Mouse (Mus musculus) midbrain, postnatal 0 days (tissue): ENCODE results near the gene Iapp. TPM values are rescaled to one million over a fixed set of nuclear protein-coding genes. Genes with fewer than 3 reads are reported as not detected.

Experiments used
- ATAC-seq: fragments of 200-750 bp; cut with Nextera tagmentation; 2 replicates; pipeline ENCODE4 v1.8.0; 2017; ENCODE audit warnings: moderate number of reproducible peaks, mild to moderate bottlenecking, moderate TSS enrichment, moderate library complexity; ENCODE audit not compliant: low FRiP score
- DNase-seq: peaks from one replicate; pipeline ENCODE4 v3.0.0-alpha.2; 2015; ENCODE audit warnings: low spot score
- H3K27ac ChIP-seq: fragments of 300-500 bp; sonication (generic); 2 replicates; pipeline ENCODE4 v1.5.1; 2014; ENCODE audit warnings: low read depth, mild to moderate bottlenecking, low read length, mixed read lengths
- H3K27me3 ChIP-seq: fragments of 300-500 bp; sonication (generic); 2 replicates; pipeline ENCODE4 v1.6.1; 2014; ENCODE audit warnings: low read length, control low read depth, mixed read lengths; ENCODE audit not compliant: insufficient read depth
- H3K36me3 ChIP-seq: fragments of 300-500 bp; sonication (generic); 2 replicates; pipeline ENCODE4 v1.6.1; 2014; ENCODE audit warnings: low read length, control low read depth, mixed read lengths; ENCODE audit not compliant: insufficient read depth
- H3K4me1 ChIP-seq: fragments of 300-500 bp; sonication (generic); 2 replicates; pipeline ENCODE4 v1.6.1; 2014; ENCODE audit warnings: mild to moderate bottlenecking, control low read depth, antibody characterized with exemption, low read length, mixed read lengths; ENCODE audit not compliant: insufficient read depth
- H3K4me2 ChIP-seq: fragments of 300-500 bp; sonication (generic); 2 replicates; pipeline ENCODE4 v1.6.1; 2014; ENCODE audit warnings: low read depth, mild to moderate bottlenecking, low read length, mixed read lengths; ENCODE audit not compliant: poor library complexity, severe bottlenecking
- H3K4me3 ChIP-seq: fragments of 300-500 bp; sonication (generic); 2 replicates; pipeline ENCODE4 v1.5.1; 2014; ENCODE audit warnings: low read depth, mild to moderate bottlenecking, low read length, moderate library complexity
- H3K9ac ChIP-seq: fragments of 300-500 bp; sonication (generic); replicated peaks from 2 replicates; pipeline ENCODE4 v1.6.1; 2014; ENCODE audit warnings: mild to moderate bottlenecking, low read length, moderate library complexity, mixed read lengths; ENCODE audit not compliant: poor library complexity, severe bottlenecking
- H3K9me3 ChIP-seq: fragments of 300-500 bp; sonication (generic); 2 replicates; pipeline ENCODE4 v1.6.1; 2016; ENCODE audit warnings: low read length, control low read depth
- CTCF ChIP-seq: IDR thresholded peaks from 2 replicates; pipeline ENCODE4 v1.5.1; 2016; ENCODE audit warnings: antibody characterized with exemption, mild to moderate bottlenecking
- WGBS: fragments of 180-500 bp; shearing (Covaris S2); extraction: QIAGEN DNeasy Blood & Tissue Kit; methylation state at CpG from one replicate; pipeline ENCODE4 v1.1.7; 2014; 5-methylcytosine and 5-hydroxymethylcytosine counted together
- polyA plus RNA-seq: library from polyadenylated mRNA; unstranded; fragments of >200 nt; fragmentation: Nextera tagmentation; extraction: Ambion mirVana; gene quantifications from 2 replicates; pipeline ENCODE4 v1.2.1, GENCODE M21; 2015
- total RNA-seq: library from RNA; depleted of rRNA; stranded (reverse); fragments of >200 nt; gene quantifications from 2 replicates; pipeline ENCODE4 v1.2.3, GENCODE M21; 2014

The Iapp gene
- total and polyA plus RNA-seq, 2 experiments from 2014 or later, result 0.31 TPM; not detected in 1

GRCm38 (mm10) chr6:142317106-142317505 is 18.9 kb downstream of the Iapp start:
- H3K4me3 ChIP-seq, result no peak overlapping the region
- no peak overlapping the region for H3K9ac ChIP-seq
- TF ChIP-seq CTCF, result no peak
- H3K4me2 ChIP-seq, result no peak overlapping the region
- H3K27me3 ChIP-seq, result no peaks in the 10 kb centered on the region
- ATAC-seq (no peak), DNase-seq (no peak)
- H3K4me1 ChIP-seq, result no peaks in the 10 kb centered on the region
- no peaks in the 10 kb centered on the region for H3K36me3 ChIP-seq
- H3K9me3 ChIP-seq, result no peaks in the 10 kb centered on the region
- H3K27ac ChIP-seq, result no peak overlapping the region

GRCm38 (mm10) chr6:142322881-142323280 is 24.7 kb downstream of the Iapp start, which contains the start of gene Slco1a5:
Slco1a5 (minus strand) TSS chr6:142322981.
- DNase-seq (no peak), ATAC-seq (no peak)
- H3K4me3 ChIP-seq, result no peak within 1 kb of the TSS
- no peaks in the 10 kb centered on the region for H3K27me3 ChIP-seq
- TF ChIP-seq CTCF, result no peak
- H3K4me1 ChIP-seq, result no peaks in the 10 kb centered on the region
- H3K36me3 ChIP-seq, result no peaks in the 10 kb centered on the region
- H3K4me2 ChIP-seq, result no peak within 1 kb of the TSS
- H3K9me3 ChIP-seq, result no peaks in the 10 kb centered on the region
- H3K9ac ChIP-seq, result no peak within 1 kb of the TSS
- 6% methylated on average over 4 of the region's 4 CpGs for WGBS
- H3K27ac ChIP-seq, result no peak within 1 kb of the TSS

DNA sequence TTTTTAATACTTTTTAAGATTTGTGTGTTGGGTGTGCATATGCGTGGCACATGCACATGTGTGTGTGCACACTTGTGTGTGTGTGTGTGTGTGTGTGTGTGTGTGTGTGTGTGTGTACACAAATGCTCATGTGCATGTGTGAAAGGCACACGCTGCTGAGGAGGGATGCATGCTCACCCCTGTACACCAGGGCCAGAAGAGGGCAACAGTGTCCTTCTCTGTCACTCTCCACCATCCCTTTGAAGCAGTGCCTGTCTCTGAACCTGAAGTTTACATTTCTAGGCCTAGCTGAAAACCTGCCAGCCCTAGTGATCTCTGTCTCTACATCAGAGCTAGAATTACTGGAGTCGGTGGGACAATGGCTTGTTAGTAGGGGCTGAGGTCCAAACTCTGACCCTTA is 28.4 kb downstream of the Iapp start:
- no peak for TF ChIP-seq CTCF
- H3K27ac ChIP-seq, result no peak overlapping the region
- H3K9me3 ChIP-seq, result no peaks in the 10 kb centered on the region
- no peak for DNase-seq
- H3K9ac ChIP-seq, result no peak overlapping the region
- no peaks in the 10 kb centered on the region for H3K36me3 ChIP-seq
- H3K27me3 ChIP-seq, result no peaks in the 10 kb centered on the region
- H3K4me1 ChIP-seq, result no peaks in the 10 kb centered on the region
- no peak overlapping the region for H3K4me3 ChIP-seq
- no peak overlapping the region for H3K4me2 ChIP-seq
- ATAC-seq, result no peak
- WGBS, result 78% methylated on average over 3 of the region's 3 CpGs

DNA sequence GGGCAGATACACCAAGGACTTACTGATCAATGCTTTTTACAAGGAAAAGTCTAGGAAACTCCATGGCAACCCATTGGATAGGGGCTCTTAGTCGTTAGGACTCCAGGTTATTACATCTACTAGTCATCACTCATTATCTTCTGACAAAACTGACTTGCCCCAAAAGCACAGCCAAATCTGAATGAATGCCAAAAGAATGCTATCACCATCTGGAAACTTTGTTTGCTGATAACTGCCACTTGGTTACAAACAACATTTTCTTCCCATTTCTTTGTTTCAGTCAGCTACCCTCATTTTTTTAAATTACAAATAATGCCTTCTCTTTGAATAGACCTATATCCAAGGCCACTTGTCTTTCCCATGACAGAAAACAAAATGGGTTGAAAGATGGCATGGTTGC is 31.0 kb downstream of the Iapp start:
- no peak for TF ChIP-seq CTCF
- Histone ChIP-seq H3K27me3 (no peaks in the 10 kb centered on the region), H3K4me3 (no peak overlapping the region), H3K27ac (no peak overlapping the region), H3K36me3 (no peaks in the 10 kb centered on the region), H3K4me2 (no peak overlapping the region), H3K4me1 (no peaks in the 10 kb centered on the region), H3K9ac (no peak overlapping the region), H3K9me3 (no peaks in the 10 kb centered on the region)
- WGBS, result 82% methylated on average over 1 of the region's 1 CpGs
- ATAC-seq, result no peak
- DNase-seq, result no peak

DNA sequence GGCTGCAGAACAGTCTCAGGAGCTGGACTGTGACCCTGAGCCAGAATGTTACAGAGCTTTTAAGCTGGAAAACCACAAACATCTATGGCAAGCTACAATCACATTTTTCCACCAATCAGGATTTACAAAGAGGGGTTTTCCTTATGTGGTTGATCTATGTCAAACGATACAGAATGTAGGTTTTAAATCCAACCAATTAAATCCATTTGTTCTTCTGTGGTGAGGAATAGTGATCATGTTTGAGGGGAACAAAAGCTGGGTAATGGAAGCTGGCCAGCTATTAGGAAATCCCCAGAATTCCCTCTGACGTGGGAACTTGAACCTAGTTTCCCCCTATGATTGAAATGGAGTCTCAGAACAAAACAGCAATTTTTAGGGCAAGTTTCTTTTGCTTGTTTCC is 40.7 kb downstream of the Iapp start:
- 70% methylated on average over 2 of the region's 2 CpGs for WGBS
- no peak for TF ChIP-seq CTCF

DNA sequence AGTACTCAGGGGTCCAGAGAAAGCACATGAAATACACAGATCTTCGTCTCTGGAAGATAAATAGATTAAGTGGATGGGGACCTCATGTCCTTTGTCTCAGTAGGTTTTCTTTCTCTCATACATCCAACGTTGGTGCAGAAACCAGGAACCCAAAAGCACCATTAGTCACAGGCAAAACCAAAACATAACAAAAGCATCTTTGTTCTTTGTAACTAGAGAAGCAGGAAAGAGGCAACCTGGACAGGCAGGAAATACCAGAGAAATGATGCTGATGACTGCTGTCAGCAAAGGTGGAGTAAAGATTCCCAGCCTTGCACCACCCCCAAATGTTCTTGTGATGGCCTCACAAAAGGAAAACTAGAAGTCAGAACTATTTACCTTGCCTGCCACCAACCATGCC is 41.4 kb downstream of the Iapp start:
- DNase-seq (no peak), ATAC-seq (no peak)
- TF ChIP-seq CTCF, result no peak
- no peak overlapping the region for H3K27ac ChIP-seq
- no peaks in the 10 kb centered on the region for H3K4me1 ChIP-seq
- no peaks in the 10 kb centered on the region for H3K27me3 ChIP-seq
- 44% methylated on average over 2 of the region's 2 CpGs for WGBS
- H3K9ac ChIP-seq, result no peak overlapping the region
- H3K4me3 ChIP-seq, result no peak overlapping the region
- no peak overlapping the region for H3K4me2 ChIP-seq
- H3K36me3 ChIP-seq, result no peaks in the 10 kb centered on the region
- H3K9me3 ChIP-seq, result no peaks in the 10 kb centered on the region

More for the DNA sequence above, 40.7 kb downstream of the Iapp start:
- Histone ChIP-seq H3K4me1 (no peaks in the 10 kb centered on the region), H3K9ac (no peak overlapping the region), H3K36me3 (no peaks in the 10 kb centered on the region), H3K27me3 (no peaks in the 10 kb centered on the region), H3K4me3 (no peak overlapping the region), H3K27ac (no peak overlapping the region), H3K4me2 (no peak overlapping the region), H3K9me3 (no peaks in the 10 kb centered on the region)
- ATAC-seq (no peak), DNase-seq (no peak)
